ENCODE assay signal across 17 mouse cellular contexts in genomic region chr7:45693921-45694591, GRCm38 (mm10). TPM values are rescaled to one million over a fixed set of nuclear protein-coding genes. Genes with fewer than 3 reads are reported as not detected.
DNase-seq lines count a peak whose midpoint lies in the region; ATAC-seq lines count a peak whose summit lies in the region.
"Had no signal": no experiment of that assay in that cellular context is flagged by ENCODE, and none has a peak within 500 bp of the region (broad histone marks: within the 10 kb centered on the region; RNA-seq: fewer than 3 reads in every experiment).

Gene Sec1, minus strand, starts transcription at chr7:45694402.

- no peak within 1 kb of the TSS for H3K4me3 ChIP-seq in heart, embryonic 10.5 days
- no peak within 1 kb of the TSS for H3K4me3 ChIP-seq in neural tube, embryonic 14.5 days (ENCODE audit: low read depth, low read length)
- H3K4me3 ChIP-seq in embryonic facial prominence, embryonic 10.5 days, result no peak within 1 kb of the TSS
- H3K4me3 ChIP-seq in limb, embryonic 15.5 days, result no peak within 1 kb of the TSS
- H3K4me3 ChIP-seq: neural tube, embryonic 13.5 days had no signal

- H3K27me3 ChIP-seq in heart, embryonic 10.5 days (ENCODE audit: insufficient read depth, poor library complexity, severe bottlenecking), result peaks cover 14% of the 10 kb centered on the region
- 0 out of 2 replicates have a peak, but pooled peaks cover 3% of the 10 kb centered on the region for H3K27me3 ChIP-seq in neural tube, embryonic 14.5 days (ENCODE audit: control insufficient read depth, insufficient read depth, low read length)
- H3K27me3 ChIP-seq in embryonic facial prominence, embryonic 10.5 days (replicated peaks; ENCODE audit: low read depth, poor library complexity, severe bottlenecking), result peaks cover 19% of the 10 kb centered on the region
- H3K27me3 ChIP-seq in limb, embryonic 15.5 days, result peaks cover 7% of the 10 kb centered on the region
- H3K27me3 ChIP-seq: Patski had no signal

- H3K4me2 ChIP-seq in neural tube, embryonic 14.5 days (ENCODE audit: low read depth, low read length), result no peak within 1 kb of the TSS
- no peak within 1 kb of the TSS for H3K4me2 ChIP-seq in limb, embryonic 15.5 days
- H3K4me2 ChIP-seq: neural tube, embryonic 13.5 days had no signal

- peak within 1 kb of the TSS; percentile 47; the same call in 1 of the 2 replicates for H3K27ac ChIP-seq in heart, embryonic 10.5 days
- no peak within 1 kb of the TSS for H3K27ac ChIP-seq in neural tube, embryonic 14.5 days (ENCODE audit: low read depth, low read length)
- H3K27ac ChIP-seq in embryonic facial prominence, embryonic 10.5 days (replicated peaks), result peak within 1 kb of the TSS; percentile 54
- H3K27ac ChIP-seq in limb, embryonic 15.5 days, result peak within 1 kb of the TSS; percentile 38; the same call in 1 of the 2 replicates
- H3K27ac ChIP-seq: liver, embryonic 14.5 days; neural tube, embryonic 13.5 days had no signal

- H3K9me3 ChIP-seq in heart, embryonic 10.5 days, result no peaks in the 10 kb centered on the region
- H3K9me3 ChIP-seq in neural tube, embryonic 14.5 days (ENCODE audit: control insufficient read depth, low read length), result no peaks in the 10 kb centered on the region
- H3K9me3 ChIP-seq in embryonic facial prominence, embryonic 10.5 days, result no peaks in the 10 kb centered on the region
- H3K9me3 ChIP-seq in limb, embryonic 15.5 days, result no peaks in the 10 kb centered on the region
- H3K9me3 ChIP-seq: neural tube, embryonic 13.5 days had no signal

- intact Hi-C loops in heart, postnatal 25 days (cut with DNase I), result no loop called here

- no peak within 1 kb of the TSS for H3K9ac ChIP-seq in neural tube, embryonic 14.5 days (replicated peaks; ENCODE audit: low read depth, low read length)
- H3K9ac ChIP-seq in limb, embryonic 15.5 days, result no peak within 1 kb of the TSS
- H3K9ac ChIP-seq: liver, embryonic 14.5 days; neural tube, embryonic 13.5 days had no signal

- ATAC-seq in neural tube, embryonic 14.5 days (ENCODE audit: low read depth), result peak; percentile 19; the same call in 1 of the 2 replicates
- ATAC-seq in limb, embryonic 15.5 days (ENCODE audit: insufficient number of reproducible peaks, low FRiP score, low TSS enrichment, low read depth), result no peak; the same call in 1 of the 2 replicates
- ATAC-seq: midbrain, embryonic 16.5 days; Patski had no signal

- peaks cover 34% of the 10 kb centered on the region for H3K4me1 ChIP-seq in heart, embryonic 10.5 days
- no peaks in the 10 kb centered on the region for H3K4me1 ChIP-seq in neural tube, embryonic 14.5 days (ENCODE audit: control insufficient read depth, insufficient read depth, low read length)
- peaks cover 45% of the 10 kb centered on the region for H3K4me1 ChIP-seq in embryonic facial prominence, embryonic 10.5 days
- H3K4me1 ChIP-seq in limb, embryonic 15.5 days, result peaks cover 2% of the 10 kb centered on the region; the same call in 1 of the 2 replicates

- no peak for DNase-seq in heart, embryonic 10.5 days (ENCODE audit: low spot score)
- DNase-seq in heart, postnatal 25 days (ENCODE audit: low spot score), result no peak
- DNase-seq in neural tube, embryonic 10.5 days (ENCODE audit: extremely low spot score, low spot score), result no peak
- no peak for DNase-seq in embryonic facial prominence, embryonic 10.5 days (ENCODE audit: low spot score)
- no peak for DNase-seq in layer of hippocampus, adult 8-10 months (ENCODE audit: low spot score in 2 of 2)
- DNase-seq: cerebellum, adult 18-20 months; kidney, adult 8-10 months; lung, postnatal 4 days; retina, postnatal 1 day; spleen, adult 18-20 months had no signal

- no peaks in the 10 kb centered on the region for H3K36me3 ChIP-seq in heart, embryonic 10.5 days
- H3K36me3 ChIP-seq in neural tube, embryonic 14.5 days (ENCODE audit: control insufficient read depth, insufficient read depth, low read length), result no peaks in the 10 kb centered on the region
- H3K36me3 ChIP-seq in embryonic facial prominence, embryonic 10.5 days (replicated peaks), result no peaks in the 10 kb centered on the region
- no peaks in the 10 kb centered on the region for H3K36me3 ChIP-seq in limb, embryonic 15.5 days
- H3K36me3 ChIP-seq: neural tube, embryonic 13.5 days had no signal

- WGBS in heart, embryonic 10.5 days, result 80% methylated on average over 50 of the region's 50 CpGs
- 90% methylated on average over 50 of the region's 50 CpGs for whole genome bisulfite sequencing in neural tube, embryonic 14.5 days
- 88% methylated on average over 50 of the region's 50 CpGs for WGBS in embryonic facial prominence, embryonic 10.5 days
- 91% methylated on average over 50 of the region's 50 CpGs for WGBS in limb, embryonic 15.5 days

RNA-seq across cellular contexts. Expression of gene Sec1, which starts in this region (rescaled TPM):
- polyA plus RNA-seq in heart, embryonic 10.5 days (2016; fragmentation: Nextera tagmentation; extraction: Ambion mirVana), result 0.51 and 0.75 TPM in 2 replicates
- under 1 TPM in 1 of 2 experiments, not detected in 1; 0.16 TPM for total RNA-seq in heart, postnatal 25 days (2021)
- 0.13 and 0.54 TPM in 2 replicates for polyA plus RNA-seq in neural tube, embryonic 14.5 days (2014; fragmentation: Nextera tagmentation; extraction: Ambion mirVana)
- polyA plus RNA-seq in embryonic facial prominence, embryonic 10.5 days (2016; fragmentation: Nextera tagmentation; extraction: Ambion mirVana), result 0.55 and 0.64 TPM in 2 replicates
- 0.56 and 0.97 TPM in 2 replicates for polyA plus RNA-seq in limb, embryonic 15.5 days (2015; fragmentation: Nextera tagmentation; extraction: Ambion mirVana)
- 1 to 10 TPM; 1.6 to 4.6 (median 3.3) TPM for total RNA-seq in layer of hippocampus, adult 8-10 months (2022)
- total RNA-seq: hematopoietic stem cell, adult 5-6 weeks had no signal

Comparison
In these comparisons a context has a peak if more than half of its experiments do, and no peak if none do; other contexts are left out.
1. Peak in ATAC-seq in neural tube, embryonic 14.5 days; RNA of the gene not detected or under 1 TPM.